Mouse (Mus musculus) midbrain, embryonic 15.5 days (tissue): ENCODE results near the gene Plekhg5. TPM values are rescaled to one million over a fixed set of nuclear protein-coding genes. Genes with fewer than 3 reads are reported as not detected.

ENCODE experiments used
- ATAC-seq: fragments of 200-750 bp; cut with Nextera tagmentation; replicated peaks from 2 replicates; pipeline ENCODE4 v1.8.0; 2017; ENCODE audit warnings: moderate TSS enrichment
- H3K27ac ChIP-seq: fragments of 300-500 bp; sonication (generic); 2 replicates; pipeline ENCODE4 v1.5.1; 2015; ENCODE audit warnings: mild to moderate bottlenecking, inconsistent platforms
- H3K27me3 ChIP-seq: fragments of 300-500 bp; sonication (generic); replicated peaks from 2 replicates; pipeline ENCODE4 v1.6.1; 2015; ENCODE audit warnings: inconsistent platforms
- H3K36me3 ChIP-seq: fragments of 300-500 bp; sonication (generic); replicated peaks from 2 replicates; pipeline ENCODE4 v1.6.1; 2015; ENCODE audit warnings: inconsistent platforms
- H3K4me1 ChIP-seq: fragments of 300-500 bp; sonication (generic); 2 replicates; pipeline ENCODE4 v1.6.1; 2015; ENCODE audit warnings: inconsistent platforms
- H3K4me2 ChIP-seq: fragments of 300-500 bp; sonication (generic); 2 replicates; pipeline ENCODE4 v1.6.1; 2015; ENCODE audit warnings: inconsistent platforms, mild to moderate bottlenecking, moderate library complexity
- H3K4me3 ChIP-seq: fragments of 300-500 bp; sonication (generic); 2 replicates; pipeline ENCODE4 v1.5.1; 2015; ENCODE audit warnings: mild to moderate bottlenecking, inconsistent platforms
- H3K9ac ChIP-seq: fragments of 300-500 bp; sonication (generic); 2 replicates; pipeline ENCODE4 v1.6.1; 2015; ENCODE audit warnings: mild to moderate bottlenecking, inconsistent platforms
- H3K9me3 ChIP-seq: fragments of 300-500 bp; sonication (generic); 2 replicates; pipeline ENCODE4 v1.6.1; 2016; ENCODE audit warnings: inconsistent platforms
- WGBS: fragments of 180-500 bp; shearing (Covaris S2); methylation state at CpG from one replicate; pipeline ENCODE4 v1.1.7; 2015; ENCODE audit warnings: mixed read lengths; 5-methylcytosine and 5-hydroxymethylcytosine counted together
- polyA plus RNA-seq: library from polyadenylated mRNA; unstranded; fragments of >200 nt; fragmentation: Nextera tagmentation; extraction: Ambion mirVana; gene quantifications from 2 replicates; pipeline ENCODE4 v1.2.1, GENCODE M21; 2015

Gene Plekhg5
- polyA plus RNA-seq, 1 experiment from 2014 or later = 12.5 TPM

DNA sequence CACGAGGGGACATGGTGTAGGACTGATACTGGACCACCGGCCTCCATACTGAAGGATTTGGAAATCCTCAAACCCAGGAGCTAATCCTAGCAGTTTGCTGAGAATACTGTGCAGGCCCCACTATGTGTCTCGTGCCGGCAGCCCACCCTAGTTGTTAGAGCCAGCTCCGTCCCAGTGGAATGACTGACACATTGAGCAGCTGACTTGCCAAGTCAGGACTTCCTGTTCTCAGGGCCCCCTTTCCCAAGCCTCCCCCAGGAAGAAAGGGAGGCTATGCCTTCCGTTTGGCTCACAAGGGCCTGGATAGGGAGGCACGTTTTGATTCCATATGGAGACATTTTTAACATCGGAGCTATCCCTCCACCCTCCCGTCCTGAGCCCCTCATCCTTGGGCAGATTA is 17.9 kb downstream of the Plekhg5 start:
- Histone ChIP-seq H3K4me2 (no peak overlapping the region), H3K36me3 (no peaks in the 10 kb centered on the region), H3K27me3 (no peaks in the 10 kb centered on the region), H3K9ac (no peak overlapping the region), H3K4me3 (no peak overlapping the region), H3K4me1 (peaks cover 18% of the 10 kb centered on the region), H3K9me3 (no peaks in the 10 kb centered on the region), H3K27ac (no peak overlapping the region)
- WGBS = 82% methylated on average over 9 of the region's 9 CpGs
- ATAC-seq = no peak

DNA sequence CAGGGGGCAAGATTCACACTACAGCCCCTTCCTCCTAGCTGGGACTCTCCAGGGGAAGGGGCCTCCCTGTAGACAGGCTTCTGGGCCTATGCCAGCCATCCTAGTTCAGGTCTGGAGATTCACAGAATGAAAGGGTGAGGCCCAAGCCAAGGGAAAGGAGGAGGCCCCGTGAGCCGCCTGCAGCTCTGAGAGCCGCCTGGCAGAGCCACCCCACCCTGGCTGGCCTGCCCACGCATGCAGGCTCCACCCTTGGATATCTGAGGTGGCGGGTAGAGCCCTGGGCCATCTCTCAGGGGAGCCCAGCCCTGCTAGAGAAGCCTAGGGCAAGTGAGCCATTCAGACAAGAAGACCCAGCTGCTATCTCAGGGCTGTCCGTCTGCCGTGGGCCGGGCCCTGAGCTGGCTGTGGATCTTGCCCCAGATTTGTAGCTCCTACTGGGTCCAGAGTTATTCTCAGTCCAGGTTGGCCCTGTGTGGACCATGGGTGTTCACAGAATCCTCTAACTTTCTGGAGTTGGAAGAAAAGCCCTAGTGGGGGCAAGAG is 20.5 kb downstream of the Plekhg5 start:
- no peaks in the 10 kb centered on the region for H3K36me3 ChIP-seq
- no peak overlapping the region for H3K4me2 ChIP-seq
- no peak overlapping the region for H3K4me3 ChIP-seq
- ATAC-seq = no peak
- H3K4me1 ChIP-seq = peaks cover 12% of the 10 kb centered on the region
- H3K9ac ChIP-seq = no peak overlapping the region
- H3K27ac ChIP-seq = no peak overlapping the region
- no peaks in the 10 kb centered on the region for H3K9me3 ChIP-seq
- WGBS = 62% methylated on average over 8 of the region's 8 CpGs
- H3K27me3 ChIP-seq = no peaks in the 10 kb centered on the region

DNA sequence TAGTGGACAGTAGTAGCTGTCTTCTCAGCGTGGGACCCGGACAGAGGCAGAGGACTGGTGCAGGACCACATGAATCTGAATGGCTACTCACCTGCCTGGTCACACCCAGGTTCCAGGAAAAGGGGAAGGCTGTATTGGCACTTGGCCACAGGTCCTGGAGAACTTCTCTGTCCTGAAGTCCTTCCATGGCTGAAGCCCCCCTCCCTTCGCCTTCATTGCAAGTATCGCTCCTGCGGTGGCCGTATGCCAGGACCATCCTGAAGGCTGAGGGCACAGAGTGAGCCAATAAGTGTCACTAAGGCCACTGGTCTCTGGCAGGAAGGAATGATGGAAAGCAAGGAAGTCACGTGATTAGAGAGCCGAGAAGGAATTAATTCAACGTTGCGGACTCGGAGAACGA is 21.9 kb downstream of the Plekhg5 start:
- Histone ChIP-seq H3K9ac (no peak overlapping the region), H3K27ac (no peak overlapping the region), H3K4me1 (peaks cover 4% of the 10 kb centered on the region), H3K9me3 (no peaks in the 10 kb centered on the region), H3K36me3 (no peaks in the 10 kb centered on the region), H3K27me3 (no peaks in the 10 kb centered on the region), H3K4me2 (no peak overlapping the region), H3K4me3 (no peak overlapping the region)
- ATAC-seq = no peak
- WGBS = 90% methylated on average over 12 of the region's 12 CpGs

DNA sequence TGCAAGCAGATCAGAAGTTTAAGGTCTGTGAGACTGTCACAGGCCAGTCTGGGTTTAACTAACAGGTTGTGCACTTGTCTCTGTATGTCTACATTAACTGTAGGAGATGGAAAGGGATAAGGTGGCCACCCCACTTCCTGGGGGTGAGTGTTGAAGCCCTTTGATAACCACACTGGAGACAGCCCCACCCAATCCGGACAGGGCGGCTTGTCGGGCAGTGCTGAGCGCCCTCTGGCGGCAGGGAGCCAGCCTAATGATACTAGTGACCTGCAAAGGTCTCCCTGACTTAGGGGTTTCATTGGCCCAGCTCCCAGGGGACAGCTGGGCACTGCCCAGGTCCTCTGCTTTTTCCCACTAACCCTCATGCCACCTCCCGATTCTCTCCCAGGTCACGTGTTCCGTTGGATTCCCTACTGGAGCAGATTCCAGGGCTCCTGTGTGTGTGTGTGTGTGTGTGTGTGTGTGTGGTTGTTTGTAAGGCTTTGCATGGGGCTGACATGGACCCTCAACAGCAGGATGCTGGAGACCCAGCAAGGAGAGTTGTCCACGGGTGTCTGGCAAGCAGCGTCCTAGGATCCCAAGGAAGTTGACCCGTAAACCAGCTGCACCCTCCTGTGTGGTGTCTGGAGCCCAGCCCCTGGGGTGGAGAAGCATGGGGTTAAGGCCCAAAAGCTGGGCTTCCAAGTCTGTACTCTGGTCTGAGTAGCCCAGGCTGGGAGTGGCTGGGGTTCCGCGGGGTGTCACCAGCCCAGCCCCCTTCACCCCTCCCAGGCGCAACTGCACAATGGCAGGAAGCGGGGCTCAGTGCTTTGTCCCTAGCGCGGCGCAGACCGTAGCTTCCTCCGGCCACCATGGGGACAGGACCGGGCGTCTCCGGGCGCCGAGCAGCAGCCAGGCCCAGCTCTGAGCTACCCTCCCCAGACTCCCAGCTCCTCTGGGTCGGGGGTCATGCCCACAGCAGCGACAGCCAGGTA is 23.9 kb downstream of the Plekhg5 start:
- 0 out of 2 replicates have a peak overlapping the region, but pooled peaks have one; percentile 25 for H3K27ac ChIP-seq
- no peak overlapping the region for H3K9ac ChIP-seq
- peaks cover 4% of the 10 kb centered on the region for H3K4me1 ChIP-seq
- 0 out of 2 replicates have a peak, but pooled peaks have one; percentile 30 for ATAC-seq
- H3K4me2 ChIP-seq = no peak overlapping the region
- no peaks in the 10 kb centered on the region for H3K27me3 ChIP-seq
- no peak overlapping the region for H3K4me3 ChIP-seq
- H3K9me3 ChIP-seq = no peaks in the 10 kb centered on the region
- WGBS = 12% methylated on average over 27 of the region's 27 CpGs
- no peaks in the 10 kb centered on the region for H3K36me3 ChIP-seq

DNA sequence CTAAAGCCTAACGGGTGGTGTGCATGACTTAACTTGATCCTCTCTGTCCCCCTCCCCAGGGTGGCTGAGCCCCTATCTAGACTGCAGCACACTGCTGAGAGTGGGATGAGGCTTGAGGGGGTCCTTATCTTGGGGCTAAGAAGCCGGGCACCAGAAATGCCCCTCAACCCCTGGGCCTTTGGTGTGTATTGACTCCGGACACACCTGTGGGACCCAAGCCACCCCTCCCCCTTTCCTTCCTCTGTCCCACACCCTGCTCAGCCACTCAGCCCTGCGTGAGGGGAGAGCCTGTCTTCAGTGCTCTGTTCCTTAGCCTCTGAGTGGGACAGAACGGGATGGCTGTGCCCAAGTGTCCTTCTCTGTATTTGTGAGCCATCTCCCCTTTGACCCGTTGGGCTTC is 24.6 kb downstream of the Plekhg5 start:
- Histone ChIP-seq H3K27ac (0 out of 2 replicates have a peak overlapping the region, but pooled peaks have one; percentile 25), H3K4me2 (no peak overlapping the region), H3K27me3 (no peaks in the 10 kb centered on the region), H3K9me3 (no peaks in the 10 kb centered on the region), H3K9ac (no peak overlapping the region), H3K36me3 (no peaks in the 10 kb centered on the region), H3K4me3 (no peak overlapping the region), H3K4me1 (peaks cover 4% of the 10 kb centered on the region)
- ATAC-seq = no peak; the same call in 1 of the 2 replicates
- 44% methylated on average over 6 of the region's 6 CpGs for WGBS

DNA sequence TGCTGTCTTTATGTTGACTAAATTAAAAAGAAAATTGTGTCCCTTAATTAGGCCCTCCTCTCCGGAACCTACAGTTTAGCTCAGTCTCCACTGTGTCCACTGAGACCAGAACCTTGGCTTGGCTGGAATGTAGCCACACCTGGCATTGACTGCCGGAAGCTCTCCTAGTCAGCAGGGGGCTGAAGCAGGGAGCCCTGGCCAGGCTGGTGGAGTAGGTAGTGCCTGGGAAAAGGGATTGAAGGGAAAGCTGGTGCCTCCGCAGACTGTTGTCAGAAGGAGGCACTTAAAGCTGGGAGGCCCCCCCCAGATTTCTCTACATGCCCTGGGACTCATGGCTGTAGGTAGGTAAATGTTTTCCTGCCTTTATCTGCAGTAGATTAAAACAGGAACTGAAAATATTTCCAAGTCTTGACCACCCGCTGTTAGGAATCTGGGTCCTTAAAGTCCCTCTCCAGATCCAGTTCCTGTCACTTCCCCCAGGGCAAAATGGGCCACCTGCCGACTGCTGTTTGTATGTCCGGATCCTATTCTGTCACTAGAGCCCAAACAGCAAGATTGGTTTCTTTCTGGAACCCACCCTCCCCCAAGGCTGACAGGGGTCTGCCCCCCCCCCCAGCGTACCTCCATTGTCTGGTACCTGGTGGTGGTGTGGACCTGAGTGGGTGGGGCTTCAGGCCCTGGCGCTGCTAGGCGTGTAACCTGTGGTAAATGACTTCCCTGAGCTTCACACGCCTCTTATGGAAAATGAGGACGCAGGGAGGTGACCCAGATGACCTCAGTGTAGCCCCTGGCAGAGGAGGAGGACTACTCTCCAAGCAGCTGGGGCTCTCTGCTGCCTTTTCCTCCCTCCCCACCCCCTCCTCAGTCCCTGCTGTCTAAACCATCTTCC is 25.9 kb downstream of the Plekhg5 start:
- H3K4me3 ChIP-seq = no peak overlapping the region
- no peaks in the 10 kb centered on the region for H3K36me3 ChIP-seq
- H3K27me3 ChIP-seq = no peaks in the 10 kb centered on the region
- no peaks in the 10 kb centered on the region for H3K9me3 ChIP-seq
- ATAC-seq = no peak
- no peak overlapping the region for H3K4me2 ChIP-seq
- H3K9ac ChIP-seq = no peak overlapping the region
- no peak overlapping the region for H3K27ac ChIP-seq
- WGBS = 32% methylated on average over 11 of the region's 11 CpGs
- peaks cover 4% of the 10 kb centered on the region for H3K4me1 ChIP-seq

DNA sequence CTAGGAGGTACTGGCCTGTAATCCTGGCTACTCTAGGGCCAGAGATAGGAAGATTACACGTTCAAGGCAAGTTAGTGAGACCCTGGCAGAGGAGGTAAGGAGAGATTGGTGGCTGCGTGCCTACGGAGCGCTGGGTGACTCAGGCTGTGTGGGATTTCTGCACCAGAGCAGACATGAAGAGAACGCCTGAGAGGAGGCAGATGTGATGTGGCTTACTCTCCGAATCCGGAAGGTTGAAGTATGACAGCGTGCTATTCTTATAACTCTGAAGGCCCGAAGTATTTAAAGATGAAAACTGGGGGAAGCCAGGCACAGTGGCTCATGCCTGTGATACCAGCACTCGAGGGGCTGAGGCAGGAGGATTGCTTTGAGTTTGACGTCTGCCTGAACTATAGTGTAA is 28.2 kb downstream of the Plekhg5 start:
- Histone ChIP-seq H3K4me2 (no peak overlapping the region), H3K4me3 (no peak overlapping the region), H3K4me1 (peaks cover 4% of the 10 kb centered on the region), H3K36me3 (no peaks in the 10 kb centered on the region), H3K27ac (no peak overlapping the region), H3K9me3 (no peaks in the 10 kb centered on the region), H3K9ac (no peak overlapping the region), H3K27me3 (no peaks in the 10 kb centered on the region)
- ATAC-seq = no peak
- WGBS = 79% methylated on average over 11 of the region's 11 CpGs

DNA sequence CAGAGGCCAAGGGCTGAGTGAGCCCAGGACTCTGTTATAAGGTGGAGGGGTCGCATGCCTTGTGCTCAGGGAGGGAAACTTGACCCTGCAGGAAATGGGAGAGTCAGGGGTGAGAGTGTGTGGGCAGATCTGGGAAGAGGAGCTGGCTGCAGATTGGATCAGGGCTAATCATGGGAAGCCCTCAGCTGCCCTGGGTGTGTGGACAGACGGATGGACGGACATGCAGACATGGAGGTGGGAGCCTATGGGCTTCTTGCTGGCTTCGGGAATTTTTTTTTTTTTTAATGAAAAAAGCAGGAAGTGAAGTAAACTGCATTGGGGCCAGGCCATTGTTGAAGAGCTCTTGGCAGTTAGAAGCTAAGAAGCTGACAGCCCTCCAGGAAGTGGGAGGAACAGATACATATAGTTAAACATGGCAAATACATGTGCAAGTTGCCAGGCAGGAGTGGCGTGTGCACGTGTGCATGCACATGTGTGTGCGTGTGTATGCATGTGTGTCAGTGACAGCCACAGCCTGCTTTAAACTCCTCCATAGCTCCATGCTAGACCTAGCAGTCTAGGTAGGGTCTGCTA is 28.9 kb downstream of the Plekhg5 start:
- ATAC-seq = no peak
- 86% methylated on average over 7 of the region's 7 CpGs for WGBS
- Histone ChIP-seq H3K4me3 (no peak overlapping the region), H3K9me3 (no peaks in the 10 kb centered on the region), H3K4me2 (no peak overlapping the region), H3K9ac (no peak overlapping the region), H3K36me3 (no peaks in the 10 kb centered on the region), H3K27ac (no peak overlapping the region), H3K4me1 (peaks cover 4% of the 10 kb centered on the region), H3K27me3 (no peaks in the 10 kb centered on the region)

DNA sequence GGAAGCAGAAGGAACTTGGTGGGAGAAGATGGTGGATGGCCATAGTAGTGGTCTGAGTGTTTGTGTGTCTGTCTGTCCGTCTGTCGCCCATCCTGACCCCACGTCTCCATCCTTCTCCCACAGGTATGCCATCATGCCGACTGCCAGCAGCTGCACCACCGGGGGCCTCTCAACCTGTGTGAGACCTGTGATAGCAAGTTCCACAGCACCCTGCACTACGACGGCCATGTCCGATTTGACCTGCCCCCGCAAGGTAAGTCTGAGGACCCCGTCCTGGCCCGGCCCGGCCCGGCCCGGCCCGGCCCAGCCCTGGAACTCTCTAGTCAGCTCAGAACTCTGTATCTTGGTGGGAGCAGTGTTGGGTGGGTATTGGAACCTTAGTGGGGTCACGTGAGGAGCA is 29.6 kb downstream of the Plekhg5 start:
- WGBS = 96% methylated on average over 16 of the region's 16 CpGs
- H3K9ac ChIP-seq = no peak overlapping the region
- no peaks in the 10 kb centered on the region for H3K27me3 ChIP-seq
- no peak overlapping the region for H3K27ac ChIP-seq
- no peaks in the 10 kb centered on the region for H3K4me1 ChIP-seq
- no peak overlapping the region for H3K4me3 ChIP-seq
- H3K36me3 ChIP-seq = no peaks in the 10 kb centered on the region
- H3K4me2 ChIP-seq = no peak overlapping the region
- H3K9me3 ChIP-seq = no peaks in the 10 kb centered on the region
- ATAC-seq = no peak

DNA sequence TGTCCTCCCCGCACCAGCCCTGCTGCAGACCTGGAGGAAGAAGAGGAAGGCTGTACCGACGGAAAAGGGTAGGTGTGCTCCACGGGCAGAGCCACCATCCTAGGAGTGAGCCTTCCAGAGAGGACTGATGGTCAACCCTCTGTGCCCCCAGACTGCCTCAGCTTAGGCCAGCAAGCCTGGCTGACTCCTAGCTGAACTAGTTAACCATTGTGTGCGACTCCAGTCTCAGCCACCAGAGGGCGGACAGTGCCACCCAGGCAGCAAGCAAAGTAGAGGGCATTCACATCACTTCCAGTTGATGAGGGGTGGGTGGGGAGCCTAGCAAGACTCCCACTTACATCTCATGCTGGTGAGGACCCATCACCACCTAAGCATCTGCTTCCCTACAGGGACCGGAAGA is 30.7 kb downstream of the Plekhg5 start:
- Histone ChIP-seq H3K4me1 (peaks cover 9% of the 10 kb centered on the region), H3K27me3 (no peaks in the 10 kb centered on the region), H3K4me2 (no peak overlapping the region), H3K27ac (no peak overlapping the region), H3K4me3 (no peak overlapping the region), H3K36me3 (no peaks in the 10 kb centered on the region), H3K9me3 (no peaks in the 10 kb centered on the region), H3K9ac (no peak overlapping the region)
- ATAC-seq = no peak
- 42% methylated on average over 7 of the region's 7 CpGs for WGBS

DNA sequence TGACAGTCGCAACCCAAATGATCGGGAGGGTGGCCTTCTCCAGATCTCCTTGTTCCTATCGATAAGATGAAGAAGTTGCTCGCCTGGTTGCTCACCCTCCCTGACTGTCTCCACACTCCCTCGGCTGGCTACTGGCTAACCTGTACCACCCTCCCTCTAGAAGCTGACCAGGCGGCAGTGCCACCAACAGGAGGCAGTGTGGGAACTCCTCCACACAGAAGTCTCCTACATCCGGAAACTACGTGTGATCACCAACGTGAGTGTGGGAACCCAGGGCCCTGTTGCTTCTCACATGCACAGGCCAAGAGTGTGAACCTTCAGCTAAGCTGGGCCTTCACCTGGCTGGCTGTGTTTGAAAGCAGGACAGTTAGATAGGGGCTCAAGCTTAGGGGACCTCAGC is 34.4 kb downstream of the Plekhg5 start:
- Histone ChIP-seq H3K9me3 (no peaks in the 10 kb centered on the region), H3K36me3 (no peaks in the 10 kb centered on the region), H3K27ac (no peak overlapping the region), H3K4me2 (no peak overlapping the region), H3K4me3 (no peak overlapping the region), H3K9ac (no peak overlapping the region), H3K4me1 (peaks cover 19% of the 10 kb centered on the region), H3K27me3 (no peaks in the 10 kb centered on the region)
- 66% methylated on average over 9 of the region's 9 CpGs for WGBS
- no peak for ATAC-seq

DNA sequence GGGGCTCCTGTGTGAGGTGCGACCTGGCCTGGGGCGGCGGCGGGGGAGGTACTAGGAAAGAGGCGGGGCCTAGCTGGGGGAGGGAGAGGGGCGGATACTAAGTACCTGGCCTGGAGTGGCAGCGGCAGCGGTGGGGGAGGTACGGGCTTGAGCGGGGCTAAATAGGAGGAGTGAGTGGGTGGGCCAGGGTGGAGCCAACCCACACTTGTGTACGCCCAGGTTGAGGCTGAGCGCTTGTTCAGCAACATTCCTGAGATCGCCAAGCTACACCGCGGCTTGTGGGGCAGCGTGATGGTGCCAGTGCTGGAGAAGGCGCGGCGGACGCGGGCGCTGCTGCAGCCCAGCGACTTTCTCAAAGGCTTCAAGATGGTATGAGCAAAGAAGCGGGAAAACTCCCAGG is 35.2 kb downstream of the Plekhg5 start:
- peak; percentile 79 for ATAC-seq
- Histone ChIP-seq H3K4me2 (peak overlapping the region; percentile 60), H3K9ac (peak overlapping the region; percentile 32), H3K36me3 (no peaks in the 10 kb centered on the region), H3K4me3 (peak overlapping the region; percentile 36), H3K9me3 (no peaks in the 10 kb centered on the region), H3K27ac (peak overlapping the region; percentile 71), H3K4me1 (peaks cover 19% of the 10 kb centered on the region), H3K27me3 (no peaks in the 10 kb centered on the region)
- WGBS = 5% methylated on average over 24 of the region's 24 CpGs
